Mouse (Mus musculus) liver (tissue): ENCODE measurements at regions not wholly inside any gene's neighbourhood (a gene's known extent, or its start where the extent isn't known, plus 50 kb on each side); places are given as distances from the start of the nearest gene placed in this dataset.
"Not testable (repeated sequence)": the region's sequence is repeated elsewhere in the genome, so short reads cannot be mapped to it uniquely, and the experiment has no call there.

ENCODE experiments used
- DNase-seq: peaks from one replicate; pipeline ENCODE4 v3.0.0-alpha.2; 2020; ENCODE audit warnings: mixed read lengths

GRCm38 (mm10) chr16:57924130-57924495, 169.6 kb upstream of the Col8a1 start:
- no peak for DNase-seq

- no peak for DNase-seq
Observed at GRCm38 (mm10) chr16:57927816-57928215, 173.3 kb upstream of the Col8a1 start.

- no peak for DNase-seq
Observed at GRCm38 (mm10) chr16:57928301-57928700, 173.8 kb upstream of the Col8a1 start.

- DNase-seq: no peak
Observed at GRCm38 (mm10) chr16:57929151-57929764, 174.7 kb upstream of the Col8a1 start.

GRCm38 (mm10) chr16:57945404-57945803, 190.9 kb upstream of the Col8a1 start:
- DNase-seq: no peak

GRCm38 (mm10) chr16:57947309-57947708, 192.8 kb upstream of the Col8a1 start:
- DNase-seq: no peak

GRCm38 (mm10) chr16:57949680-57950079, 195.1 kb upstream of the Col8a1 start:
- DNase-seq: no peak

GRCm38 (mm10) chr16:57970956-57971355, 216.4 kb upstream of the Col8a1 start:
- no peak for DNase-seq

GRCm38 (mm10) chr16:57984111-57984510, 229.6 kb upstream of the Col8a1 start:
- DNase-seq: no peak

- DNase-seq: no peak
Observed at GRCm38 (mm10) chr16:58005740-58006139, 251.2 kb upstream of the Col8a1 start.

- DNase-seq: no peak
Observed at GRCm38 (mm10) chr16:58013557-58013956, 259.0 kb upstream of the Col8a1 start.

- DNase-seq: no peak
Observed at GRCm38 (mm10) chr16:58027525-58027924, 273.0 kb upstream of the Col8a1 start.

- not testable (repeated sequence) for DNase-seq
Observed at GRCm38 (mm10) chr16:58028541-58028940, 274.0 kb upstream of the Col8a1 start.

GRCm38 (mm10) chr16:58029674-58030073, 275.1 kb upstream of the Col8a1 start:
- DNase-seq: no peak

GRCm38 (mm10) chr16:58068654-58069271, 314.2 kb upstream of the Col8a1 start:
- no peak for DNase-seq

GRCm38 (mm10) chr16:58072441-58072840, 317.9 kb upstream of the Col8a1 start:
- DNase-seq: no peak

- DNase-seq: no peak
Observed at GRCm38 (mm10) chr16:58100351-58100750, 307.9 kb upstream of the Dcbld2 start.

- DNase-seq: no peak
Observed at GRCm38 (mm10) chr16:58110452-58110851, 297.8 kb upstream of the Dcbld2 start.

- DNase-seq: no peak
Observed at GRCm38 (mm10) chr16:58126086-58126485, 282.2 kb upstream of the Dcbld2 start.

GRCm38 (mm10) chr16:58136144-58136905, 271.9 kb upstream of the Dcbld2 start:
- DNase-seq: no peak

GRCm38 (mm10) chr16:58136979-58137378, 271.3 kb upstream of the Dcbld2 start:
- DNase-seq: no peak

- no peak for DNase-seq
Observed at GRCm38 (mm10) chr16:58137728-58138279, 270.4 kb upstream of the Dcbld2 start.

GRCm38 (mm10) chr16:58146479-58146878, 261.8 kb upstream of the Dcbld2 start:
- no peak for DNase-seq

- no peak for DNase-seq
Observed at GRCm38 (mm10) chr16:58155538-58155937, 252.7 kb upstream of the Dcbld2 start.
